Mouse (Mus musculus) ZHBTc4 (cell line): ENCODE data around the gene Gins2.

Source experiments
- DNase-seq: peaks from one replicate; pipeline ENCODE4 v3.0.0-alpha.2; 2011; ENCODE audit warnings: low read depth, low spot score

The Gins2 gene

GRCm38 (mm10) chr8:120548313-120548761 is 40.8 kb downstream of the Gins2 start:
- DNase-seq: no peak

- DNase-seq: no peak
Measured at GRCm38 (mm10) chr8:120547562-120547961, 41.5 kb downstream of the Gins2 start.

- DNase-seq: no peak
Measured at GRCm38 (mm10) chr8:120544155-120544554, 44.9 kb downstream of the Gins2 start.

- DNase-seq: no peak
Measured at GRCm38 (mm10) chr8:120543416-120544055, 45.6 kb downstream of the Gins2 start.

- DNase-seq: no peak
Measured at GRCm38 (mm10) chr8:120542995-120543394, 46.1 kb downstream of the Gins2 start.

DNA sequence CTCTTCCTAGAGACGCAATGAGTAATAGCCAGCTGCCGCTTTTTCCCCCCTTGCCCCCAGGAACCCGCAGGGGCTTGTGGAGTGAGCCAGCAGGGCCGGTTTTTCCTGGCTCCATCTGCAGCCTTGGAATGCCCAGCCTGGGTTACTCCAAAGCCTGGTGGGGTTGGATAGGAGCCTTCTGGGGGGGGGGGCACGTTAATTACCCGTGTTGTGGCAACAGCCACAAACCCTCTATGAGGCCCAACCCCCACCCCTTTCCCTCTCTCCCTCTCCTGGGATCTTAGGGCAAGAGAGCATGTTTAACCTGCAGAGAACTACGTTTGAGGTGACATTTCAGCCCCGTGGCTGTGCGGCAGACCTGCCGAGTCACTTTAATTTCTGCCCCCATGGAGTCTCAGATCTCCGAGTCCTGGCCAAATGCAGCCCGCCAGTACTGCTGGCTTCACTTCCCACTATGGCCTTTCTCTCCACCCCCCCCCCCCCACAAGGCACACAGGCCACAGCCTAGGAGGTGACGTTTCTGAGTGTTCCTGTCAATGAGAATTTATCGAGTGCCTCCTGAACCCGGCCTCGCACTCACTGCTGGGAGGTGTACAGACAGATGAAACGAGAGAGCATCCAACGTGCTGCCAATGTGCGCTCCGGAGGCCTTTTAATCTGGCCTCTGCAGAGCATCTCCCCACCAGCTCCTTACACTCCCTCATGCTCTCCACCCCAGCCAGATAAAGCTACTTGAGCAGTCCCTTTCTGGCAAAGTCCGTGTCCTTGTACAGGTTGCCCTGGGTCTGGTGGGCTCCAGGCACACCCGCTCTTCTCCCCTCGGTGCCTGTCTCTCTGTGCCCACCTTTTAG is 49.1 kb downstream of the Gins2 start:
- DNase-seq: no peak

GRCm38 (mm10) chr8:120539381-120539774 is 49.7 kb downstream of the Gins2 start:
- DNase-seq: no peak

GRCm38 (mm10) chr8:120538397-120539240 is 50.5 kb downstream of the Gins2 start:
- DNase-seq: peak; percentile 82

DNA sequence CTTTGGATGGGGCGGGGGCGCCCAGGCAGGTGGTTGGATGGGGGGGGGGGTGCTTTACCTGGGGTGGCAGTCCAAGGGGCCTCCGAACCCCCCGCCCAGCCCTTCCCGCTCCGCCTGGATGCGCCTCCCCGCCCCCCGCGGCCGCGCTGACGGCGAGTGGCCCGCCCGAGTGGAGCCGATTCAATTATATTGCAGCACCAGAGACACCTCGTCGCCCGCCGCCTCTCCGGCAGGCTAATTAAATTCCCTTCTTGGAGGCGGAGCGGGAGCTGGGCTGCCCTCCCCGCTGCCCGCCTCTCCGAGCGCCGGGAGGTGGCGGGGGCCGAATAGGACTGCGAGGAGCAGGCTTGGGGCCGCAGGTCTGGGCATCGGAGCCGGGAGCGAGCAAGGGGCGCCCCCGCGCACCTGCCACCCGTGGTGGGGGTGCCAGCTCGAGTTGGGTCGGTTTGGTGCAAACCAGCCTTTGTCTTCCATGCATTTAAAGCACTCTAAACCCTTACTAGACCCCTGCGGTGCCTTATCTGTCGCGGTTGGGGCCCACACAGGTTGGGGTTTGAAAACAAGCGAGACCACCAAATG is 51.2 kb downstream of the Gins2 start:
- peak; percentile 75 for DNase-seq

DNA sequence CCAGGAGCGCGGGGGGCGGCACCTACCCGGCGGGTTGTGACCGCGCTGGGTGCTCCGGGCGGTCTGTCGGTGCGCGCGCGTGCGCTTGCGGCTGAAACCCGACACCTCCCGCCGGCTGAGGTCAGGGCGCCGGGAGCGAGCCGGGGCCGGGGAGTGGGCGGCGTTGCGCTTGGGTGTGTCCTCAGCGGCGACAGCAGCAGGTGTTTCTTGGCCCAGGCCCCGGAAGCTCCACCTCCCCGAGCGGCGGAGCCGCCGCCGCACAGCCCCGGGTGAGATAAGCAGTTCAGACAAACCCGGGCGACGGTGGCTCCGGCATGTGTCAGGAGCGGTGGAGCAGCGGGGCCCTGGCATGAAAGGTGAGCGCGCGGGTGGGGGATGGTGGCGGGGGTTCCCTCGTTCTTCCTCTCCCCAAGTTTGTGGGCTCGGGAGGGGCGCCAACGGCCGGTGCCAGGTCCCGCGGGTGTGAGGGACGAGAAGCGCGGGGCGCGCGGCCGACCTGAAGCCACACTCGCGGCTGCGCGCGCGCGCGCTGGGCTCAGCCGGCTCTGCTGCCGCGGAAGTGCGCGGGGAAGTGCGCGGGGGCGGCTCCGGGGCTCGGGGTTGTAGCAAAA is 51.8 kb downstream of the Gins2 start:
- peak; percentile 96 for DNase-seq

- peak; percentile 70 for DNase-seq
Measured at GRCm38 (mm10) chr8:120536306-120537206, 52.5 kb downstream of the Gins2 start.

DNA sequence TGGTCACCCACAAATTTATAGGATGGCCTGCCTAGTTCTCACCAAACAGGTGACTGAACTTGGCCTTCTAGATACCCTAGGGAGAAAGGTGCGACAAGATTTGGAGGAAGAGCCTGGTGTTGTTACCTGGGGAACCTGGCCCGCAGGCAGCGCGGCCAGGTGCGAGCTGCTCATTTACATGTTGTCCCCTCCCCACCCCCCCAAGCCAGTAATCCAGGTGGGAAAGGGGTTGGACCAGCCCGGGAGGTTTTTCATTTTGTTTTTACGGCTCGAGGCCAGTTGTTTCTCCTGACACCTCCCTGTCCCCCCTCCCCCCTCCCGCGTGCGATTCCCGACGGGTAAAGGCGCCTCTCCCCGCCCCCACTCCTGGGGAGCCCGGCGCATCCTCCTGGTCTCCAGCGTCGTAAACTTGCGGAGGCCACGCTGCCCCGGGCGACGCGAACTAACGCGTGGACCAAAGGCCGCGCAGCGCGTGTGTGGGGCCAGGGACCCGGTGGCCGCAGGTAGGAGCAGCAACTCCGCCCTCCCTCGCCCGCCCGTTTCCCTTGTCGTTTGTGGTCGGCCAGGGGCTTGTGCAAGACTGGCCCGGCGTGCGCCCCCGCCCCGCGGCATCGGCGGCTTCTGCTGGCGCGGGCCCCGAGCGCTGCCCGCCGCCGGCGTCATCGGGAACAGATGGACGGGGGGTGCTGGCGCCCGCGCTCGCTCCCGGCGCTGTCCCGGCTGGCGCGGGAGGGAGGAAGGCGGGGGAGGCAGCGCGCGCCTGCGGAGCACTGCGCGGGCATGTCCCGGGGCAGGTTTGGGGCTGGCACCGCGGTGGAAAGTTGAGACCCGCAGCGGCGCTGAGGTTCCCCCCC is 53.4 kb downstream of the Gins2 start:
- DNase-seq: peak; percentile 61

- peak; percentile 93 for DNase-seq
Measured at GRCm38 (mm10) chr8:120534504-120535368, 54.4 kb downstream of the Gins2 start.

DNA sequence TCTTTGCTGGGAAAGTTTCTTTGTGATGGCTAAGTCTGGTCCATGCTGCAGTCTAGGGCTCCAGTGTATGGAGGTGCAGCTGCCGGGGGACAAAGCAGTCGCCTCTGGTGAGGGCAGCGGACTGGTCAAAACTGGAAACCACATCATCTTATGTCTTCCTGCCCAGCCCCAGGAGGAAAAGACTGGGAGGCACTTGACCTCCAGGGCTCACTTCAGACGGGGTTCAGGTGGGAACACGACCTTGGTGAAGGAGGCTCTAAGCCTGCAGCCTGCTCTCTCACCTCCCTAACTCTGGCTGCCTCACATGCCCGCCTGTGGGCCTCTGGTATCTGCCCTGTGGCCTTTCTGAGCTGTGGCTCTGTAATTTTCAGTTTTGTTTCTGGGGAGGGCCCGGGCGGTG is 55.0 kb downstream of the Gins2 start:
- no peak for DNase-seq

GRCm38 (mm10) chr8:120533380-120533779 is 55.7 kb downstream of the Gins2 start:
- no peak for DNase-seq

- DNase-seq: peak; percentile 93
Measured at GRCm38 (mm10) chr8:120532517-120533215, 56.4 kb downstream of the Gins2 start.

DNA sequence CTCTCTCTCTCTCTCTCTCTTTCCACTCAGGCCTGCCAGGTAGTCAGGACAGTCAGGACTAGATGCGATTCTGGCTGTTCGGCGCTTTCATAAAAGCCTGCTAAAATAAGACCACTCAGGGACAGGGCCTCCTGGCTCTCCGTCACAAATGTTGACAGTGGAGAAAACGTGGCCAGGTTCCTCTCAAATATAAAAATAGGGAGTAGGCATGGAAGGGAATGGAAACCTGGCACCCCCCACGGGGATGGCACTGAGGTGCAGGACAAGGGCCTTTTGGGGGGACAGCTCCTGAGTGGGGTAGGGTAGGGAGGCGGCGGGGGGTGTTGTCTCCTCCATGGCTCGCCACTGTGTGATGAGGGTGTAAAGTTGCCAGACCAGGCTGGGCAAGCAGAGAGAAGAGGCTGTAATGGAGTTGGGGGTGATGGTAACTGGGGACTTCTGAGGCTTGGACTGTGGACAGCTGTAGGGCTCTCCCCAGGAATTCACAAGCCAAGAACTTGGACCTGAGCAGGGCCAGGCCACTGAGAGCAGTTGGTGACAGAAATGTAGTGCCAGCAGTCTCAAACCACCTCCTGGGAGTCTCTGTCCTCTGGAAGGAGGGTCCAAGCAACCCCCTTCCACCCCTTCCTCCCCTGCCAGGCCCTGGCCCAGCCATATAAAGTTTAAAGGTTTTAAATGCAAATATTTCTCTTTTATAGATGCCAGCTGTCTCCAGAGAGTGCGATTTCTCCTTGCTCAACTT is 57.2 kb downstream of the Gins2 start:
- DNase-seq: no peak
